Mouse (Mus musculus): ENCODE results near the gene Nxph1. TPM values are rescaled to one million over a fixed set of nuclear protein-coding genes. Genes with fewer than 3 reads are reported as not detected.

Nxph1 gene
- total RNA-seq, 1 experiment from 2014 or later = 0.56 TPM

GRCm38 (mm10) chr6:8959810-8960209 lies 11.6 kb downstream of the Nxph1 start:
- no peak for DNase-seq

- peak; percentile 34 for DNase-seq
Observed at GRCm38 (mm10) chr6:8970576-8970975, 22.3 kb downstream of the Nxph1 start.

- DNase-seq = no peak
Observed at GRCm38 (mm10) chr6:8979237-8979871, 31.1 kb downstream of the Nxph1 start.

GRCm38 (mm10) chr6:8996301-8996943 lies 48.2 kb downstream of the Nxph1 start:
- DNase-seq = peak; percentile 43

- DNase-seq = peak; percentile 66
Observed at GRCm38 (mm10) chr6:8997326-8997725, 49.1 kb downstream of the Nxph1 start.

- DNase-seq = no peak
Observed at GRCm38 (mm10) chr6:9002686-9003085, 54.5 kb downstream of the Nxph1 start.

- peak; percentile 28 for DNase-seq
Observed at GRCm38 (mm10) chr6:9026631-9027030, 78.4 kb downstream of the Nxph1 start.

- no peak for DNase-seq
Observed at GRCm38 (mm10) chr6:9027146-9027545, 78.9 kb downstream of the Nxph1 start.

- no peak for DNase-seq
Observed at GRCm38 (mm10) chr6:9028501-9028900, 80.3 kb downstream of the Nxph1 start.

- no peak for DNase-seq
Observed at GRCm38 (mm10) chr6:9039286-9039685, 91.1 kb downstream of the Nxph1 start.

GRCm38 (mm10) chr6:9040991-9041390 lies 92.8 kb downstream of the Nxph1 start:
- no peak for DNase-seq

- DNase-seq = no peak
Observed at GRCm38 (mm10) chr6:9042391-9042790, 94.2 kb downstream of the Nxph1 start.

GRCm38 (mm10) chr6:9046815-9047214 lies 98.6 kb downstream of the Nxph1 start:
- no peak for DNase-seq

- no peak for DNase-seq
Observed at GRCm38 (mm10) chr6:9061261-9062105, 113.3 kb downstream of the Nxph1 start.

GRCm38 (mm10) chr6:9066435-9066834 lies 118.2 kb downstream of the Nxph1 start:
- no peak for DNase-seq

- no peak for DNase-seq
Observed at GRCm38 (mm10) chr6:9069913-9070312, 121.7 kb downstream of the Nxph1 start.

GRCm38 (mm10) chr6:9076463-9076862 lies 128.2 kb downstream of the Nxph1 start:
- no peak for DNase-seq

- peak; percentile 13 for DNase-seq
Observed at GRCm38 (mm10) chr6:9077793-9078689, 129.8 kb downstream of the Nxph1 start.

GRCm38 (mm10) chr6:9083851-9084250 lies 135.6 kb downstream of the Nxph1 start:
- DNase-seq = no peak

- DNase-seq = no peak
Observed at GRCm38 (mm10) chr6:9097345-9097744, 149.1 kb downstream of the Nxph1 start.

GRCm38 (mm10) chr6:9107366-9107765 lies 159.1 kb downstream of the Nxph1 start:
- no peak for DNase-seq

GRCm38 (mm10) chr6:9119136-9119535 lies 170.9 kb downstream of the Nxph1 start:
- no peak for DNase-seq

Data from adrenal gland, postnatal 14 days (tissue).